Mouse (Mus musculus): Measurements from ENCODE around the gene Fhdc1.

GRCm38 (mm10) chr3:84479293-84480005, 780 bp downstream of the Fhdc1 start:
- TF ChIP-seq CTCF (conservative IDR thresholded peaks at IDR 0.05; ENCODE audit: low read length) (no peak), NANOG (IDR thresholded peaks at IDR 0.05; ENCODE audit: borderline replicate concordance, low read length) (no peak)
